Mouse (Mus musculus): Measurements from ENCODE around the gene Rnd1. TPM values are rescaled to one million over a fixed set of nuclear protein-coding genes. Genes with fewer than 3 reads are reported as not detected.
A peak's percentile ranks its signal among the peaks of the same experiment; 100 is the strongest.

Gene Rnd1
- polyA plus RNA-seq, 1 experiment: 3.4 TPM

GRCm38 (mm10) chr15:98674284-98674993, 2.8 kb downstream of the Rnd1 start:
- H3K4me3 ChIP-seq (ENCODE audit: extremely low read depth, insufficient read depth, insufficient read length): no peak overlapping the region
- no peak for DNase-seq (ENCODE audit: low read depth in 1 of 2, low spot score in 2 of 2)
- WGBS: 35% methylated on average over 7 of the region's 7 CpGs
- no peak overlapping the region for H3K27ac ChIP-seq (ENCODE audit: insufficient read depth, low read length)
- peaks cover 5% of the 10 kb centered on the region; the same call in 1 of the 2 replicates for H3K4me1 ChIP-seq (ENCODE audit: control insufficient read depth, insufficient read depth, insufficient read length)
- no peaks in the 10 kb centered on the region for H3K36me3 ChIP-seq (ENCODE audit: control insufficient read depth, insufficient read depth, low read length)
- TF ChIP-seq CTCF (IDR thresholded peaks at IDR 0.05; ENCODE audit: extremely low read depth, insufficient read depth, insufficient read length, insufficient replicate concordance): no peak
- TF ChIP-seq POLR2A (IDR thresholded peaks at IDR 0.05; ENCODE audit: low read depth, low read length): no peak
- H3K27me3 ChIP-seq (ENCODE audit: control insufficient read depth, insufficient read depth, low read length): no peaks in the 10 kb centered on the region; the same call in none of the 2 replicates

- Histone ChIP-seq H3K27ac (ENCODE audit: insufficient read depth, low read length) (no peak overlapping the region), H3K4me1 (ENCODE audit: control insufficient read depth, insufficient read depth, insufficient read length) (peaks cover 5% of the 10 kb centered on the region; the same call in 1 of the 2 replicates), H3K36me3 (ENCODE audit: control insufficient read depth, insufficient read depth, low read length) (no peaks in the 10 kb centered on the region), H3K4me3 (ENCODE audit: extremely low read depth, insufficient read depth, insufficient read length) (no peak overlapping the region), H3K27me3 (ENCODE audit: control insufficient read depth, insufficient read depth, low read length) (peaks cover 1% of the 10 kb centered on the region)
- no peak for DNase-seq (ENCODE audit: low read depth in 1 of 2, low spot score in 2 of 2)
- no peak for TF ChIP-seq CTCF (IDR thresholded peaks at IDR 0.05; ENCODE audit: extremely low read depth, insufficient read depth, insufficient read length, insufficient replicate concordance)
- no peak for TF ChIP-seq POLR2A (IDR thresholded peaks at IDR 0.05; ENCODE audit: low read depth, low read length)
- WGBS: 88% methylated on average over 7 of the region's 7 CpGs
Observed at GRCm38 (mm10) chr15:98673732-98674131, 3.5 kb downstream of the Rnd1 start.

GRCm38 (mm10) chr15:98672592-98672991, 4.7 kb downstream of the Rnd1 start:
- no peak for DNase-seq (ENCODE audit: low read depth in 1 of 2, low spot score in 2 of 2)
- Histone ChIP-seq H3K4me1 (ENCODE audit: control insufficient read depth, insufficient read depth, insufficient read length) (peaks cover 5% of the 10 kb centered on the region; the same call in 1 of the 2 replicates), H3K36me3 (ENCODE audit: control insufficient read depth, insufficient read depth, low read length) (no peaks in the 10 kb centered on the region), H3K27me3 (ENCODE audit: control insufficient read depth, insufficient read depth, low read length) (peaks cover 1% of the 10 kb centered on the region; the same call in 1 of the 2 replicates), H3K27ac (ENCODE audit: insufficient read depth, low read length) (no peak overlapping the region), H3K4me3 (ENCODE audit: extremely low read depth, insufficient read depth, insufficient read length) (no peak overlapping the region)
- no peak for TF ChIP-seq CTCF (IDR thresholded peaks at IDR 0.05; ENCODE audit: extremely low read depth, insufficient read depth, insufficient read length, insufficient replicate concordance)
- TF ChIP-seq POLR2A (IDR thresholded peaks at IDR 0.05; ENCODE audit: low read depth, low read length): no peak
- 78% methylated on average over 4 of the region's 4 CpGs for WGBS

GRCm38 (mm10) chr15:98664042-98664907, 13.0 kb downstream of the Rnd1 start:
- H3K27me3 ChIP-seq (ENCODE audit: control insufficient read depth, insufficient read depth, low read length): 0 out of 2 replicates have a peak, but pooled peaks cover 1% of the 10 kb centered on the region
- peak in 1 of 2 experiments; percentile 14 for DNase-seq (ENCODE audit: low read depth in 1 of 2, low spot score in 2 of 2)
- H3K4me3 ChIP-seq (ENCODE audit: extremely low read depth, insufficient read depth, insufficient read length): no peak overlapping the region
- WGBS: 67% methylated on average over 11 of the region's 11 CpGs
- H3K36me3 ChIP-seq (ENCODE audit: control insufficient read depth, insufficient read depth, low read length): no peaks in the 10 kb centered on the region
- H3K4me1 ChIP-seq (ENCODE audit: control insufficient read depth, insufficient read depth, insufficient read length): no peaks in the 10 kb centered on the region
- H3K27ac ChIP-seq (ENCODE audit: insufficient read depth, low read length): no peak overlapping the region
- TF ChIP-seq CTCF (IDR thresholded peaks at IDR 0.05; ENCODE audit: extremely low read depth, insufficient read depth, insufficient read length, insufficient replicate concordance) (no peak), POLR2A (IDR thresholded peaks at IDR 0.05; ENCODE audit: low read depth, low read length) (no peak)

GRCm38 (mm10) chr15:98662567-98663545, 14.4 kb downstream of the Rnd1 start, which contains the start of gene Ddx23:
Gene Ddx23 (minus strand): TSS chr15:98662894.
- DNase-seq (ENCODE audit: low read depth in 1 of 2, low spot score in 2 of 2): peak; percentile 86 to 97
- WGBS: 4% methylated on average over 48 of the region's 48 CpGs
- H3K27me3 ChIP-seq (ENCODE audit: control insufficient read depth, insufficient read depth, low read length): no peaks in the 10 kb centered on the region
- TF ChIP-seq CTCF (IDR thresholded peaks at IDR 0.05; ENCODE audit: extremely low read depth, insufficient read depth, insufficient read length, insufficient replicate concordance) (no peak), POLR2A (IDR thresholded peaks at IDR 0.05; ENCODE audit: low read depth, low read length) (peak; percentile 76)
- H3K4me3 ChIP-seq (ENCODE audit: extremely low read depth, insufficient read depth, insufficient read length): peak within 1 kb of the TSS; percentile 94
- peaks cover 9% of the 10 kb centered on the region for H3K36me3 ChIP-seq (ENCODE audit: control insufficient read depth, insufficient read depth, low read length)
- H3K4me1 ChIP-seq (ENCODE audit: control insufficient read depth, insufficient read depth, insufficient read length): no peaks in the 10 kb centered on the region
- H3K27ac ChIP-seq (ENCODE audit: insufficient read depth, low read length): peak within 1 kb of the TSS; percentile 89

GRCm38 (mm10) chr15:98662198-98662566, 15.1 kb downstream of the Rnd1 start:
- peak overlapping the region; percentile 94 for H3K4me3 ChIP-seq (ENCODE audit: extremely low read depth, insufficient read depth, insufficient read length)
- H3K27me3 ChIP-seq (ENCODE audit: control insufficient read depth, insufficient read depth, low read length): no peaks in the 10 kb centered on the region
- peak overlapping the region; percentile 89 for H3K27ac ChIP-seq (ENCODE audit: insufficient read depth, low read length)
- under 1% methylated on average over 14 of the region's 14 CpGs for WGBS
- no peaks in the 10 kb centered on the region for H3K4me1 ChIP-seq (ENCODE audit: control insufficient read depth, insufficient read depth, insufficient read length)
- H3K36me3 ChIP-seq (ENCODE audit: control insufficient read depth, insufficient read depth, low read length): peaks cover 15% of the 10 kb centered on the region
- TF ChIP-seq POLR2A (IDR thresholded peaks at IDR 0.05; ENCODE audit: low read depth, low read length): no peak
- TF ChIP-seq CTCF (IDR thresholded peaks at IDR 0.05; ENCODE audit: extremely low read depth, insufficient read depth, insufficient read length, insufficient replicate concordance): no peak
- DNase-seq (ENCODE audit: low read depth in 1 of 2, low spot score in 2 of 2): peak in 1 of 2 experiments; percentile 41
